26 mouse cellular contexts compared by ENCODE assay signal in the genomic region with DNA sequence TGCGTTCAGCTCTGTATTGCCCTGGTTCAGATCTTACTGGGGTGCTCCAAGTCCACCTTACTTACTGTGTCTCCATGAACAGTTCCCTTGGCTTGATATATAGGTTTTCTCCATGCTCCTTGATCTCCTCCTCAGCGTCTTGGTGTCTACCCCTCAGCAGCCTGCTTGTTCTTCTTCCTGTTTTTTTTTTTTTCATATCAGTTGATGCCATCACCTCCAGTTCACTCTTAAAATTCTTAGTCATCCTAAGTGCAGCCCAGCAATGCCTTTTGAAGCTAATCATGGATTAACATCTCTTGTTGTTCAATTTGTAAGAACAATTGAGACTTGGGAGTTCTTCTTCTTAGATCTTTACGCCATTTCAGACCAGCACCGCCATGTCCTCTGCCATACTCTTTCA. TPM values are rescaled to one million over a fixed set of nuclear protein-coding genes. Genes with fewer than 3 reads are reported as not detected.
"Had no signal": no experiment of that assay in that cellular context is flagged by ENCODE, and none has a peak within 500 bp of the region (broad histone marks: within the 10 kb centered on the region; RNA-seq: fewer than 3 reads in every experiment).

No protein-coding gene starts in this region.

- DNase-seq: cerebellum, adult 9-11 months; cerebellum, postnatal 14 days; cerebellum, postnatal 25 days; cerebellum, postnatal 36 days; embryo, embryonic 11 days; forebrain, postnatal 0 days; gastrocnemius, adult 2 months; gastrocnemius, postnatal 10 days; gastrocnemius, postnatal 14 days; gastrocnemius, postnatal 25 days; gastrocnemius, postnatal 36 days; heart, adult 18-20 months; heart, adult 2 months had no signal

- H3K27me3 ChIP-seq: embryonic facial prominence, embryonic 12.5 days; embryonic facial prominence, embryonic 13.5 days; embryonic facial prominence, embryonic 15.5 days; forebrain, embryonic 12.5 days; forebrain, embryonic 13.5 days had no signal

- ATAC-seq: forebrain, embryonic 13.5 days; forebrain, embryonic 14.5 days; forebrain, embryonic 15.5 days; forebrain, embryonic 16.5 days; forebrain, postnatal 0 days had no signal

- H3K9ac ChIP-seq: embryonic facial prominence, embryonic 12.5 days; embryonic facial prominence, embryonic 13.5 days; embryonic facial prominence, embryonic 15.5 days; forebrain, embryonic 12.5 days; forebrain, embryonic 13.5 days; forebrain, embryonic 15.5 days; forebrain, postnatal 0 days had no signal

- H3K4me1 ChIP-seq: embryonic facial prominence, embryonic 10.5 days; embryonic facial prominence, embryonic 12.5 days; embryonic facial prominence, embryonic 13.5 days; embryonic facial prominence, embryonic 15.5 days; forebrain, embryonic 10.5 days; forebrain, embryonic 12.5 days; forebrain, embryonic 13.5 days; forebrain, embryonic 15.5 days had no signal

- H3K36me3 ChIP-seq: embryonic facial prominence, embryonic 10.5 days; embryonic facial prominence, embryonic 12.5 days; embryonic facial prominence, embryonic 13.5 days; embryonic facial prominence, embryonic 15.5 days; forebrain, embryonic 10.5 days; forebrain, embryonic 12.5 days; forebrain, embryonic 15.5 days had no signal

- H3K27ac ChIP-seq: embryonic facial prominence, embryonic 10.5 days; embryonic facial prominence, embryonic 12.5 days; embryonic facial prominence, embryonic 13.5 days; embryonic facial prominence, embryonic 15.5 days; forebrain, embryonic 10.5 days; forebrain, embryonic 12.5 days; forebrain, embryonic 13.5 days; forebrain, embryonic 15.5 days; gastrocnemius, adult 2 months; heart, adult 2 months had no signal

- H3K4me3 ChIP-seq: embryonic facial prominence, embryonic 10.5 days; embryonic facial prominence, embryonic 12.5 days; embryonic facial prominence, embryonic 13.5 days; embryonic facial prominence, embryonic 15.5 days; erythroblast, embryonic 14.5 days; forebrain, embryonic 10.5 days; forebrain, embryonic 12.5 days; forebrain, embryonic 13.5 days; forebrain, embryonic 15.5 days; gastrocnemius, adult 2 months; heart, adult 2 months had no signal

- H3K9me3 ChIP-seq: embryonic facial prominence, embryonic 10.5 days; embryonic facial prominence, embryonic 12.5 days; embryonic facial prominence, embryonic 13.5 days; embryonic facial prominence, embryonic 15.5 days; forebrain, embryonic 10.5 days; forebrain, embryonic 12.5 days; forebrain, embryonic 13.5 days; forebrain, embryonic 15.5 days had no signal

RNA-seq across cellular contexts. Expression of gene Scg5, which starts 39.5 kb away (rescaled TPM):
- total RNA-seq: gastrocnemius, adult 18-20 months; gastrocnemius, adult 2 months; gastrocnemius, postnatal 36 days; granulocyte monocyte progenitor cell, adult 5-6 weeks had no signal
- polyA plus RNA-seq: heart, adult 2 months had no signal
